Mouse (Mus musculus): Measurements from ENCODE around the gene Kazn. TPM values are rescaled to one million over a fixed set of nuclear protein-coding genes. Genes with fewer than 3 reads are reported as not detected.

Gene Kazn
- polyA plus RNA-seq, 1 experiment = 60.3 TPM

GRCm38 (mm10) chr4:142185533-142185900, 53.7 kb downstream of the Kazn start:
- Histone ChIP-seq H3K4me1 (ENCODE audit: control insufficient read depth, insufficient read depth, low read length) (0 out of 2 replicates have a peak, but pooled peaks cover 1% of the 10 kb centered on the region), H3K27ac (ENCODE audit: insufficient read depth, low read length) (no peak overlapping the region), H3K4me3 (ENCODE audit: insufficient read depth, low read length) (no peak overlapping the region)
- TF ChIP-seq CTCF (IDR thresholded peaks at IDR 0.05; ENCODE audit: extremely low read depth, insufficient read depth, low read length) (no peak), POLR2A (IDR thresholded peaks at IDR 0.05; ENCODE audit: extremely low read depth, insufficient read depth, low read length) (no peak)

- H3K4me3 ChIP-seq (ENCODE audit: insufficient read depth, low read length) = no peak overlapping the region
- 0 out of 2 replicates have a peak, but pooled peaks cover 1% of the 10 kb centered on the region for H3K4me1 ChIP-seq (ENCODE audit: control insufficient read depth, insufficient read depth, low read length)
- H3K27ac ChIP-seq (ENCODE audit: insufficient read depth, low read length) = no peak overlapping the region
- TF ChIP-seq CTCF (IDR thresholded peaks at IDR 0.05; ENCODE audit: extremely low read depth, insufficient read depth, low read length) (no peak), POLR2A (IDR thresholded peaks at IDR 0.05; ENCODE audit: extremely low read depth, insufficient read depth, low read length) (no peak)
Observed at GRCm38 (mm10) chr4:142184852-142185532, 54.2 kb downstream of the Kazn start.

- no peak for TF ChIP-seq POLR2A (IDR thresholded peaks at IDR 0.05; ENCODE audit: extremely low read depth, insufficient read depth, low read length)
- TF ChIP-seq CTCF (IDR thresholded peaks at IDR 0.05; ENCODE audit: extremely low read depth, insufficient read depth, low read length) = 0 out of 2 replicates have a peak, but pooled peaks have one; percentile 12
- no peak overlapping the region for H3K4me3 ChIP-seq (ENCODE audit: insufficient read depth, low read length)
- no peak overlapping the region for H3K27ac ChIP-seq (ENCODE audit: insufficient read depth, low read length)
- 0 out of 2 replicates have a peak, but pooled peaks cover 1% of the 10 kb centered on the region for H3K4me1 ChIP-seq (ENCODE audit: control insufficient read depth, insufficient read depth, low read length)
Observed at GRCm38 (mm10) chr4:142183591-142183990, 55.6 kb downstream of the Kazn start.

GRCm38 (mm10) chr4:142183015-142183414, 56.2 kb downstream of the Kazn start:
- Histone ChIP-seq H3K27ac (ENCODE audit: insufficient read depth, low read length) (no peak overlapping the region), H3K4me3 (ENCODE audit: insufficient read depth, low read length) (no peak overlapping the region), H3K4me1 (ENCODE audit: control insufficient read depth, insufficient read depth, low read length) (0 out of 2 replicates have a peak, but pooled peaks cover 1% of the 10 kb centered on the region)
- TF ChIP-seq CTCF (IDR thresholded peaks at IDR 0.05; ENCODE audit: extremely low read depth, insufficient read depth, low read length) (no peak), POLR2A (IDR thresholded peaks at IDR 0.05; ENCODE audit: extremely low read depth, insufficient read depth, low read length) (no peak)

GRCm38 (mm10) chr4:142181646-142182045, 57.6 kb downstream of the Kazn start:
- H3K4me3 ChIP-seq (ENCODE audit: insufficient read depth, low read length) = no peak overlapping the region
- no peak overlapping the region for H3K27ac ChIP-seq (ENCODE audit: insufficient read depth, low read length)
- H3K4me1 ChIP-seq (ENCODE audit: control insufficient read depth, insufficient read depth, low read length) = 0 out of 2 replicates have a peak, but pooled peaks cover 1% of the 10 kb centered on the region
- TF ChIP-seq CTCF (IDR thresholded peaks at IDR 0.05; ENCODE audit: extremely low read depth, insufficient read depth, low read length) = no peak
- TF ChIP-seq POLR2A (IDR thresholded peaks at IDR 0.05; ENCODE audit: extremely low read depth, insufficient read depth, low read length) = no peak

GRCm38 (mm10) chr4:142180874-142181273, 58.3 kb downstream of the Kazn start:
- no peak overlapping the region for H3K4me3 ChIP-seq (ENCODE audit: insufficient read depth, low read length)
- TF ChIP-seq POLR2A (IDR thresholded peaks at IDR 0.05; ENCODE audit: extremely low read depth, insufficient read depth, low read length) (no peak), CTCF (IDR thresholded peaks at IDR 0.05; ENCODE audit: extremely low read depth, insufficient read depth, low read length) (no peak)
- H3K4me1 ChIP-seq (ENCODE audit: control insufficient read depth, insufficient read depth, low read length) = 0 out of 2 replicates have a peak, but pooled peaks cover 1% of the 10 kb centered on the region
- H3K27ac ChIP-seq (ENCODE audit: insufficient read depth, low read length) = peak overlapping the region; percentile 27; the same call in 1 of the 2 replicates

- H3K27ac ChIP-seq (ENCODE audit: insufficient read depth, low read length) = peak overlapping the region; percentile 49
- no peak overlapping the region for H3K4me3 ChIP-seq (ENCODE audit: insufficient read depth, low read length)
- TF ChIP-seq POLR2A (IDR thresholded peaks at IDR 0.05; ENCODE audit: extremely low read depth, insufficient read depth, low read length) = no peak
- TF ChIP-seq CTCF (IDR thresholded peaks at IDR 0.05; ENCODE audit: extremely low read depth, insufficient read depth, low read length) = no peak
- 0 out of 2 replicates have a peak, but pooled peaks cover 1% of the 10 kb centered on the region for H3K4me1 ChIP-seq (ENCODE audit: control insufficient read depth, insufficient read depth, low read length)
Observed at GRCm38 (mm10) chr4:142180289-142180688, 58.9 kb downstream of the Kazn start.

GRCm38 (mm10) chr4:142179531-142179930, 59.7 kb downstream of the Kazn start:
- no peak overlapping the region for H3K4me3 ChIP-seq (ENCODE audit: insufficient read depth, low read length)
- H3K4me1 ChIP-seq (ENCODE audit: control insufficient read depth, insufficient read depth, low read length) = 0 out of 2 replicates have a peak, but pooled peaks cover 1% of the 10 kb centered on the region
- H3K27ac ChIP-seq (ENCODE audit: insufficient read depth, low read length) = peak overlapping the region; percentile 49
- TF ChIP-seq CTCF (IDR thresholded peaks at IDR 0.05; ENCODE audit: extremely low read depth, insufficient read depth, low read length) (no peak), POLR2A (IDR thresholded peaks at IDR 0.05; ENCODE audit: extremely low read depth, insufficient read depth, low read length) (no peak)

GRCm38 (mm10) chr4:142176732-142177131, 62.5 kb downstream of the Kazn start:
- Histone ChIP-seq H3K4me3 (ENCODE audit: insufficient read depth, low read length) (no peak overlapping the region), H3K27ac (ENCODE audit: insufficient read depth, low read length) (no peak overlapping the region), H3K4me1 (ENCODE audit: control insufficient read depth, insufficient read depth, low read length) (0 out of 2 replicates have a peak, but pooled peaks cover 1% of the 10 kb centered on the region)
- TF ChIP-seq POLR2A (IDR thresholded peaks at IDR 0.05; ENCODE audit: extremely low read depth, insufficient read depth, low read length) (no peak), CTCF (IDR thresholded peaks at IDR 0.05; ENCODE audit: extremely low read depth, insufficient read depth, low read length) (no peak)

GRCm38 (mm10) chr4:142173981-142174485, 65.2 kb downstream of the Kazn start:
- no peak for TF ChIP-seq CTCF (IDR thresholded peaks at IDR 0.05; ENCODE audit: extremely low read depth, insufficient read depth, low read length)
- TF ChIP-seq POLR2A (IDR thresholded peaks at IDR 0.05; ENCODE audit: extremely low read depth, insufficient read depth, low read length) = no peak
- Histone ChIP-seq H3K4me1 (ENCODE audit: control insufficient read depth, insufficient read depth, low read length) (no peaks in the 10 kb centered on the region), H3K27ac (ENCODE audit: insufficient read depth, low read length) (0 out of 2 replicates have a peak overlapping the region, but pooled peaks have one; percentile 39), H3K4me3 (ENCODE audit: insufficient read depth, low read length) (no peak overlapping the region)

All from cortical plate, adult 2 months (tissue).